In the genomic region with DNA sequence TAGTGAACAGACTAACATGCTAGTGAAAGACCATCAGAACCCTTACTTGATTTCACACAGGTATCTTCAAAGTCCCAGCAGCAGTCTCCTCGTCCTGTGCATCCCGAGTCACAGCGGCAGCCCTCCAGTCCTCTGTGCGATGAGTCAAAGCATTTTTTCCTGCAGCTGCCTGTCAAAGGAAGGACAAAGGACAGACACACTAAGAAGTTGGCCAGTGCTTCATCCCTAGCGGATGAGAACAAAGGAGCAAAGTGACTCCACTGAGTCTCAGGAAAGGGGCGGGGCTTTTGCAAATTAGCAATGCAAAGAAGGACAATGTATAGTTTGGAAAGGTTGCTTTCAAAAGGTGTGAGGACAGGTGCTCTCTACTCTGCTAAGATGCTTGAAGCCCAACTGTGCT, we compare ENCODE assay signal across 17 mouse cellular contexts. TPM values are rescaled to one million over a fixed set of nuclear protein-coding genes. Genes with fewer than 3 reads are reported as not detected.
DNase-seq lines count a peak whose midpoint lies in the region; ATAC-seq and TF ChIP-seq lines count a peak whose summit lies in the region.
"Had no signal": no experiment of that assay in that cellular context is flagged by ENCODE, and none has a peak within 500 bp of the region (broad histone marks: within the 10 kb centered on the region; RNA-seq: fewer than 3 reads in every experiment).

No protein-coding gene starts in this region.

- no peak overlapping the region for H3K4me3 ChIP-seq in liver, embryonic 15.5 days (replicated peaks)
- H3K4me3 ChIP-seq in liver, embryonic 11.5 days (ENCODE audit: low read depth, low read length) = no peak overlapping the region
- no peak overlapping the region for H3K4me3 ChIP-seq in intestine, postnatal 0 days (ENCODE audit: low read depth, low read length)
- H3K4me3 ChIP-seq: embryonic facial prominence, embryonic 10.5 days; gastrocnemius, adult 2 months; left cerebral cortex, adult 2 months; limb, embryonic 13.5 days; megakaryocyte, embryonic 14.5 days had no signal

- DNase-seq in adrenal gland, postnatal 14 days = peak; percentile 31
- no peak for DNase-seq in adrenal gland, adult 8-10 months
- no peak for DNase-seq in liver, embryonic 11.5 days (ENCODE audit: low spot score)
- peak; percentile 45 for DNase-seq in yolk sac, embryonic 10.5 days (ENCODE audit: low spot score)
- no peak for DNase-seq in testis, postnatal 10 days (ENCODE audit: low spot score)
- no peak for DNase-seq in layer of hippocampus, adult 11-12 months (ENCODE audit: low spot score)
- DNase-seq: cerebellum, adult 9-10 months; gastrocnemius, adult 2 months; heart, postnatal 36 days; kidney, adult 8-10 months had no signal

- H3K4me1 ChIP-seq in liver, embryonic 15.5 days (replicated peaks) = peaks cover 73% of the 10 kb centered on the region
- peaks cover 6% of the 10 kb centered on the region for H3K4me1 ChIP-seq in liver, embryonic 11.5 days (replicated peaks; ENCODE audit: control insufficient read depth, insufficient read depth, low read length)
- H3K4me1 ChIP-seq in intestine, postnatal 0 days (replicated peaks; ENCODE audit: control insufficient read depth, insufficient read depth, low read length) = 0 out of 2 replicates have a peak, but pooled peaks cover 3% of the 10 kb centered on the region
- H3K4me1 ChIP-seq: embryonic facial prominence, embryonic 10.5 days had no signal

- H3K9ac ChIP-seq in liver, embryonic 15.5 days = no peak overlapping the region
- H3K9ac ChIP-seq in liver, embryonic 11.5 days (ENCODE audit: low read depth, low read length) = no peak overlapping the region
- no peak overlapping the region for H3K9ac ChIP-seq in intestine, postnatal 0 days (ENCODE audit: low read depth, low read length)
- H3K9ac ChIP-seq: limb, embryonic 13.5 days had no signal

- H3K9me3 ChIP-seq in liver, embryonic 15.5 days (replicated peaks) = no peaks in the 10 kb centered on the region
- H3K9me3 ChIP-seq in liver, embryonic 11.5 days (ENCODE audit: control insufficient read depth, low read length) = no peaks in the 10 kb centered on the region
- no peaks in the 10 kb centered on the region for H3K9me3 ChIP-seq in intestine, postnatal 0 days (ENCODE audit: control insufficient read depth)
- H3K9me3 ChIP-seq: embryonic facial prominence, embryonic 10.5 days; G1E; limb, embryonic 13.5 days; megakaryocyte, embryonic 14.5 days had no signal

- no peak overlapping the region for H3K4me2 ChIP-seq in liver, embryonic 15.5 days
- H3K4me2 ChIP-seq in liver, embryonic 11.5 days = no peak overlapping the region
- no peak overlapping the region for H3K4me2 ChIP-seq in intestine, postnatal 0 days (replicated peaks; ENCODE audit: low read depth)
- H3K4me2 ChIP-seq: limb, embryonic 13.5 days had no signal

- no peak for TF ChIP-seq CTCF in intestine, postnatal 0 days (IDR thresholded peaks at IDR 0.05; ENCODE audit: low read depth)

- H3K27me3 ChIP-seq in liver, embryonic 15.5 days = no peaks in the 10 kb centered on the region
- no peaks in the 10 kb centered on the region for H3K27me3 ChIP-seq in liver, embryonic 11.5 days (replicated peaks; ENCODE audit: control insufficient read depth, insufficient read depth, low read length)
- H3K27me3 ChIP-seq in intestine, postnatal 0 days (replicated peaks; ENCODE audit: control insufficient read depth, insufficient read depth, low read length) = no peaks in the 10 kb centered on the region
- H3K27me3 ChIP-seq: limb, embryonic 13.5 days; megakaryocyte, embryonic 14.5 days had no signal

- H3K36me3 ChIP-seq in liver, embryonic 15.5 days (replicated peaks) = no peaks in the 10 kb centered on the region
- H3K36me3 ChIP-seq in liver, embryonic 11.5 days (ENCODE audit: control insufficient read depth, insufficient read depth, low read length) = no peaks in the 10 kb centered on the region
- no peaks in the 10 kb centered on the region for H3K36me3 ChIP-seq in intestine, postnatal 0 days (ENCODE audit: control insufficient read depth, insufficient read depth)
- H3K36me3 ChIP-seq: G1E; limb, embryonic 13.5 days had no signal

- ATAC-seq in liver, embryonic 15.5 days (ENCODE audit: insufficient read depth) = no peak
- no peak for ATAC-seq in liver, embryonic 11.5 days (replicated peaks; ENCODE audit: low FRiP score)
- ATAC-seq in intestine, postnatal 0 days = no peak

- H3K27ac ChIP-seq in liver, embryonic 15.5 days (replicated peaks) = 0 out of 2 replicates have a peak overlapping the region, but pooled peaks have one; percentile 7
- H3K27ac ChIP-seq in liver, embryonic 11.5 days (ENCODE audit: low read depth, low read length) = no peak overlapping the region
- H3K27ac ChIP-seq in intestine, postnatal 0 days (ENCODE audit: low read depth, low read length) = peak overlapping the region; percentile 64
- H3K27ac ChIP-seq: embryonic facial prominence, embryonic 10.5 days; gastrocnemius, adult 2 months; left cerebral cortex, adult 2 months; limb, embryonic 13.5 days had no signal

- WGBS in liver, embryonic 15.5 days (ENCODE audit: insufficient replicate concordance) = 59% methylated on average over 6 of the region's 6 CpGs
- WGBS in liver, embryonic 11.5 days = 54% methylated on average over 6 of the region's 6 CpGs
- WGBS in intestine, postnatal 0 days = 38% methylated on average over 6 of the region's 6 CpGs

RNA-seq across cellular contexts. Expression of gene Enpp3, which starts 16.5 kb away (rescaled TPM):
- total RNA-seq in adrenal gland, postnatal 14 days (2021) = 5.4 and 9.4 TPM in 2 replicates
- total RNA-seq in adrenal gland, adult 8-10 months (2022) = 1 to 10 TPM; 2.3 to 3.2 (median 2.4) TPM
- 5.7 and 6.1 TPM in 2 replicates for polyA plus RNA-seq in liver, embryonic 15.5 days (2015; fragmentation: Nextera tagmentation; extraction: Ambion mirVana)
- 2.2 and 2.4 TPM in 2 replicates for polyA plus RNA-seq in liver, embryonic 11.5 days (2014; fragmentation: Nextera tagmentation; extraction: Ambion mirVana)
- polyA plus RNA-seq in intestine, postnatal 0 days (2015; fragmentation: Nextera tagmentation; extraction: Ambion mirVana) = 151 and 152 TPM in 2 replicates
- polyA plus RNA-seq: G1E had no signal

RNA-seq across cellular contexts. Expression of gene Med23, which starts 43.7 kb away (rescaled TPM):
- total RNA-seq in adrenal gland, postnatal 14 days (2021) = 22.3 and 26.7 TPM in 2 replicates
- total RNA-seq in adrenal gland, adult 8-10 months (2022) = 10 to 100 TPM; 24.9 to 32.0 (median 30.1) TPM
- 5.9 and 6.2 TPM in 2 replicates for polyA plus RNA-seq in liver, embryonic 15.5 days (2015; fragmentation: Nextera tagmentation; extraction: Ambion mirVana)
- polyA plus RNA-seq in liver, embryonic 11.5 days (2014; fragmentation: Nextera tagmentation; extraction: Ambion mirVana) = 20.0 and 22.0 TPM in 2 replicates
- polyA plus RNA-seq in intestine, postnatal 0 days (2015; fragmentation: Nextera tagmentation; extraction: Ambion mirVana) = 5.7 and 5.8 TPM in 2 replicates

Comparison
In these comparisons a context has a peak if more than half of its experiments do, and no peak if none do; other contexts are left out.
1. DNase-seq: peak in adrenal gland, postnatal 14 days (single experiment) and yolk sac, embryonic 10.5 days (single experiment); none in adrenal gland, adult 8-10 months (single experiment), liver, embryonic 11.5 days (single experiment), testis, postnatal 10 days (single experiment) and layer of hippocampus, adult 11-12 months (single experiment).
2. RNA of gene Enpp3, which starts 16.5 kb away (polyA plus RNA-seq): 151 to 152 TPM in intestine, postnatal 0 days; 5.7 to 6.1 TPM in liver, embryonic 15.5 days and 2.2 to 2.4 TPM in liver, embryonic 11.5 days; every median in the first group is over 10 times any median in the second.